Mouse (Mus musculus) c-Kit-negative CD71-positive TER-119-positive erythroid progenitor cells, embryonic 14.5 days (primary cell): ENCODE results near the gene Pold2.

Experiments
- DNase-seq: peaks from one replicate; pipeline ENCODE4 v3.0.0-alpha.2; 2013; ENCODE audit warnings: low read depth, low spot score

Pold2 gene

DNA sequence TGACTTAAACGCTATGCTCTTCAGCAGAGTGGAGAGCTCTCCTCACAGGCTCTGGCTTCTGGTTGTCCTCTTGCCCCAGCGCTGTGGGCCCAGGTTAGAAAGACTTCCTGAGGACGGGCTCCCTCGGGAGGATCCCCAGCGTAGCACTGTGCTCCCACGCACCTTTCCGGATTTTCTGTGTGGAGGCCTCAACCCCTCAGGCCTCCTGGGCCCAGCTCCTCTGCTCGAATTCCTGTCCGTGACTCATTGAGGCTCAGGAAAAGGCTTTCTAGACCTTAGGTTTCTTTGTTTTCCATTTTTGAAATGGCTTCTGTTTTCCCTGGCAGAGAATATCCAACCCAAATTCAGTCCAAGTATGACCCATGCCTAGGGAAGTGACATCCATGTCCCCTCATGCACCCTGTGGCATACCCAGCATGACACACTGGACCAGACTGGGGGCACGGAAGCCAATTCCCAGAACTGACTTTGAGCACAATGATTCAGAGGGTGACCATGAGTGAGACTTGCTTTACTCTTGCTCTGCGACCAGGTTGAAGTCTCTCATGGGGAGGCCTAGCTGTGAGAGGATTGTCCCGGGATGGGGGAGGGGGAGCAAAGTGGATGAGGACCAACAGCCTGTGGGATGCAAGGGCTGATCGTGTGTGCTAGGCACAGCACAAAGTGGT, 18.1 kb downstream of the Pold2 start:
- no peak for DNase-seq

DNA sequence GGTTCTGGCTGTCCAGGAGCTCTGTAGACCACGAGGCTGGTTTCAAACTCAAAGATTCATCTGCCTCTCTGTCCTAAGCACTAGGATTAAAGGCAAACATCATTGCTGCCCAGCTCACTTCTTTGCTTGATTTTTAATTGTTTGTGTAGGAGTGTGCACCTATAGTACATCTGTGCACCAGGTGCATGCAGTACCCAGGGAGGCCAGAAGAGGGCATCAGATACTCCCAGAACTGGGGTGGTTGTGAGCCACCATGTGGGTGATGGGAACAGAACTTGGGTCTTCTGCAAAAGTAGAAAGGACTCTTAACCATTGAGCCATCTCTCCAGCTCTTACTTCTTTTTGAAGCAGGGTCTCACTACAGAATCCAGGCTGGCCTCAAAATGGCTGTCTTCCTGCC, 19.4 kb downstream of the Pold2 start:
- no peak for DNase-seq

DNA sequence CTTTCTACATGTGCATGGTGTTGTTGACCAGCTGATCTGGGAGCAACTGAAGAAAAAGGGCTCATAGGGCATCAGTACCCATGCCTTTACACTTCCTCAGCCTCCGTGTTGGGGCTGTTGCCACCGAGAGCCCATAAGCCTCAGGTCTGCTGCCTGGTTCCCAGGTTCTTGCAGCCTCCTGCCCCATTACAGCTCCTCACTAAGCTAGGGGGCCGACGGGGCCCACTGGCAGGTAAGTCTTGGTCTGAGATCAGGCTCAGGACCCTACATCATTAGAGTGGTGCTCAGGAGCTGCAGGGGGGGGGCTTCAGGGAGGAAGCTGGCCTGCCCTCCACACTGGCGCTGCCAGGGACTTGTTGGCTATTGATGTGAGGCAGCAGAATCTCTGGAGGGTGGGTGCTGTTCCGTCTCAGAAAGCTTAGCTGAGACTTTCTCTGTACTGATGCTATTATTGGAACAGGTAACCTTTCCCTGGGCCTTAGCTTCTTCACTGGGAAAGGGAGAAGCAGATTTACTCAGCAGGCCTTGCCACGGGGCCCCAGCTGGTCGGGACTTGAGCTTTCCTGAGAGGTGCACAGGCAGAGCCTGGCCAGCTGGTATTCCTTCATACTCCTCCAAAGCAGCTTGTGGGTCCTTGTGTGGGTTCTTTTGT, 21.5 kb downstream of the Pold2 start:
- DNase-seq, result no peak

DNA sequence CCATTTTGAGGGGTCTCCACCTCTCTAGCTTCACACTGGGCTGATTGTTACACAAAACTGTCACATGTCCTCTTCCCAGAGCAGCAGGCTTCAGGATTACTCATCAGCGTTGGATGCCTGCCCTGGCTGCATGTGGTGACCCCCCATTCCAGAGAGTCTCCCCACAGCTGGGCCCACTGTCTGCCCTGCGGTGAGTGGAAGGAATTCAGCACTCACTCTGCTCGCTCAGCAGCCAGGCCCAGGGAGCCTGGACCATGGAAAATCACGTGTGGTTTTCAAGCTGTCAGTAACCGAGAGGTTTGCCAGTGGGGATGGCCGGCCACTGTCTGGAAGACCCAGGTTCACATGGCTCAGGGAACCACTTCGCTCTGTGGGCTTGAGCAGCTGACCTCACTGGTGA, 22.2 kb downstream of the Pold2 start:
- no peak for DNase-seq

DNA sequence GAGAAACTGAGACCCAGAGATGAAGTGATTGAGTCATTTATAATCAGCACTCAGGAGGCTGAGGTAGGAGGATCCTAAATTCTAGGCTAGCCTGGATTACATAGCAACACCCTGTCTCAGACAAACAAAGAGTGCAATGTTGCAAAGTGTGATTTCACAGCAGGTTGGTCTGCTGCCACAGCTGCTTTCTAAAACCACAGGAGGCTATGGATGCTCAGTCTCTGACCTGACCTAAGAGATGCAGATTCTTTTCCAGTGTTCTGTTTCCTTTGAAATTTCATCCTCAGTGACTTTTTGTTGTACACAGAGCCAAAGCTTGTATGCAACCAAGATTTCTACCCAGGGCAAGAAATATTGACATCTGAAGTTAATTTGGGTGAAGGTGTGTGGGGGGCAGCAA, 22.6 kb downstream of the Pold2 start:
- no peak for DNase-seq

DNA sequence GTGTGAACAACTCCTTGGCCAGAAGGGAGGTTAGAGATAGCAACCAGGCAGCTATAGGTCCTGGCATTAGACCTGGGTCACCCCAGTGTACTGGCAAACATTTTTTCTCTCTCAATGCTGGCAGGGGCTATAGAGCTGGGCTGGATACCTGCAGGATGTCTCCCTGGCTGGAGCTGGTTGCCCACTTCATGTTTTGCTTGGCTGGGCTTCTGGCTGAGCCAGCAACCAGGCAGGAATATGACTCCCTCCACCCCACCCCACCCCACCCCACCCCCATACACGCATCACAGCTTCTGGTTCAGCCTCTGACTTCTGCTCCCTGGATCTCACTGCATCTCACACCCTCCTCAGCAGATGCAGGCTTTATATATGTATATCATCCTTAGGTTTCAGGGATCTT, 25.8 kb downstream of the Pold2 start:
- no peak for DNase-seq

DNA sequence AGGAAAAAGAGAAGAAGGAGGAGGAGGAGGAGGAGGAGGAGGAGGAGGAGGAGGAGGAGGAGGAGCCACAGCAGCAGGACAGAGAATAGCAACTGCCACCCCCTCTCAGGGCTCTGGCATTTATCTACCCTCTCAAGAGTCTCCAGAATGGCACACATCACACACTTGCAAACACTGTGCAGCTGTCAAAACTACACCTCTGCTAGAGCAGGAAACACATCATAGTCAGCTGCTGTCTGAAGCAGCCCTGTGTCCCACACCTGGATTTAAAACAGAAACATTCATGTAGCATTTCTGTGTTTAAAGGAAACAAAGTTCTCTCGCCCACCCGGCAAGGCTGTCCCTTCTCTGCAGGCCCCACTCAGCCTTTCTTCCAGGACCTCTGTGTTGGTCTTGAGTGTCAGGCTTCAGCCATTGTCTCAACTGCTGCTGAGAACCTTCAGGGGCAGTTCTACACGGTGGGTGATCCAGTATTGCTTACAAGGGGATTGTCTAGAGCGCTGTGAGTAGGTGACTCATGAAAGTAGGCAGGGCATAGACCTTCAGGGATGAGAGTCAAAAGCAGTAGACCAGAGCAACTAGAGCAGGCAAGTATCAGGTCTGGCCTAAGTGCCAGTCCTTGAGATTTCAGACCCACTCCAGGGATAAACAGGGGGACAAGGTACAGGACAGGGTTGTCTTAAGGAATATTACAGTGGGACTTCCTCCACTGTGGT, 26.9 kb downstream of the Pold2 start:
- no peak for DNase-seq

DNA sequence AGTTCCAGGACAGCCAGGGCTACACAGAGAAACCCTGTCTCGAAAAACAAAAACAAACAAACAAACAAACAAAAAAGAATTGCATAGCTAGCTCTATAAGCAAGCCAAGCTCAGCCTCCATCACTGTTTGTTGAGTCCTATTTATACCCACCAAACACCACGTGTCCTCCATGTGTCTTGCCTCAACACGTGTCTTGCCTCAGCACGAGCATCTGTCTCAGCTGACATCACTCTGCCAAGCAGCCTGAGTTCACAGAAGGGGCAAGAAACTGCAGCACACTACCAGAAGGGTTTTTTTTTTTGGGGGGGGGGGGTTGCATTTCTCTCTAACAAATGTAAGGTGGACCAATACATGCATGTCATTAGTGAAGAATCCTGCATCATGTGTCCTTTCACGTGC, 27.6 kb downstream of the Pold2 start:
- no peak for DNase-seq

DNA sequence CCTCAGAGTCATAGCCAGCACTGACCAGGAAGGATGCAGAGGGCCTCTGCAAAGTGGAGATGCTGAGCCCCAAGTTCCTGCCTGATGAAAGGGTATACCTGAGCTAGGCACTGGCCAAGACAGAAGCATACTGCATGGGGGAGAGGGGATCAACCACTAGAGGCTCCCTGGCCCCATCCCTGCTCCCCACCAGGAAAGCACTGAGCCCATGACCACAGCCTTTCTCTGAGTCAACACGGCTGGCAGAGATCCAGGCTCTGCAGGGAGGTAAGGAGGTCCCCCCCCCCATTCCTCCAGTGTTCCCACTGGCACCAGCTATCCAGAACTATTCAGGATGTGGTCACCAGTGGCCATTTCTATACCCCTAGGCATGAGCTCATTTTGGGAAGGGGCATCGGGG, 28.8 kb downstream of the Pold2 start:
- no peak for DNase-seq

DNA sequence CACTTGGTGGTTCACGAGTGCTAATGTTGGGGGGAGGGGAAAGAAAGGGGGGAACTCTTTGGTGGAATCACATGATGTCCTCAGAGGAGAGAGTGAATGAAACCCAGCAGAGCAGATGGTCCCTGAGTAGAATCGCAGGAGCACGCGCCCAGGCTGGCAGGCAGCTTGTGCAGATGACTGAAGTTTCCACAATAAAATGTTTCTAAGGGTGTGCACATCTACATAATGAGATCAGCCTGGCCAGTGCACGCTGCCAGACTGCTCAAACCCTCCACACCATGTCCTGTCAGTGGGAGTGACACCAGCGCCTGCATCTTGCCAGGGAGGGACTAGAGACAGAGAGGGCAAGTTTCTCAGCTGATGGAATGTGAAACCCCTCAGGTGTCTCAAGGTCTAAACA, 29.4 kb downstream of the Pold2 start:
- no peak for DNase-seq

DNA sequence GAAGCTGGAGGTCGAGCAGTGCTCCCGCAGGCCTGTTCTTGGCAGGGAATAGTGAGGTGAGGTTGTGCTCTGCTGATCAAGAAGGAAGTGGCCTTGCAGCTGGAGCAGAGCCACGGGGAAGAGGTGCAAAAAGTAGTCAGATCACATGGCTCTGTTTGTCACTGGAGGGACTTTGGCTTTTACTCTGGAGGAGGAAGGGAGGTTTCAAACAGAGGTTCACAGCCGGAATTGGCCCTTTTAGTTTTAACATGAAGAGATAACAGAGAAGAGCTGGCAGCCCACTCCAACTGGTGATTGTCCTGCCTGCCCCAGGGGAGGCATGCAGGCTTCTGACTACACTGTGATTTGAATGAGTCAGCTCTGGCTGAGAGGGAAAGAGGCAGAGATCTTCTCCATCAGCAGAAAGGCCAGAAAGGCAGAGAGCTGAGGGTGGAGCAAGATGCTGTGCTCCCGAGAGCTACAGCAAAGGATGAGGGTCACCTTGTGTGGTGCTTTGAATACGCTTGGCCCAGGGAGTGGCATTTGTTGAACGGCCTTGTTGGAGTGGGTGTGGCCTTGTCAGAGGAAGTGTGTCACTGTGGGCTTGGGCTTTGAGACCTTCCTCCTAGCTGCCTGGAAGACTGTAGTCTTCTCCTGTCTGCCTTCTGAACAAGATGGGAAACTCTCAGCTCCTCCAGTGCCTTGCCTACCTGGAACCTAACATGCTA, 31.3 kb downstream of the Pold2 start:
- DNase-seq, result no peak

DNA sequence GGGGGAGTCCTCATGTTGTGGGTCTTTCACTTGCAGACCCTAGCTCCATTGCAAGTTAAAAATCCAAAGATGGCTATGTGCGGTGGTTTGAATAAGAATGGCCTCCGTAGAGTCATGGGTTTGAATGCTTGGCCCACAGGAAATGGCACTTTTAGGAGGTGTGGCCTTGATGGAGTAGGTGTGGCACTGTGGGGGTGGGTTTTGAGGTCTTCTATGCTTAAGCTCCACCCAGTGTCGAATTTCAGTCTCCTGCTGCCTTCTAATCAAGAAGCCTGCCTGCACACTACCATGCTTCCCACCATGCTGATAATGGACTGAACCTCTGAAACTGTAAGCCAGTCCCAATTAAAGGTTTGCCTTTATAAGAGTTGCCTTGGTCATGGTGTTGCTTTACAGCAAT, 35.0 kb downstream of the Pold2 start:
- no peak for DNase-seq

DNA sequence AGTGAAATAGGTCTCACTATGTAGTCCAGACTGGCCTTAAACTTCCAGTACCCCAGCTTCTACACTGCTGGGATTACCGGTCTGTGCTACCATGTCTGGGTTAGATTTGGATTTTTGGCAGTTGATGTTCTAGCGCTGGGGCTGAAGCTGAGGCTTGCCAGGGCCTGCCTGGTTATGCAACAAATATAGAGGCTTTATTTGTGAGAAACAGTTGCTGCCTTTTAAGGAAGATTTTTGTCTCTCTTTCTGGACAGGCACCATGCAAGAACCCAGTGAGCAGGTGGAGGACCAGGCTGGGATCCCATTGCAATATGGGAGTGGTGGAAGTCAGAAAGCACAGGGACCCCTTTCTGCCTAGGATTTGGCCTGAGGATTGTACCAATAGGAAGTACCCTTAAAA, 36.3 kb downstream of the Pold2 start:
- DNase-seq, result no peak

DNA sequence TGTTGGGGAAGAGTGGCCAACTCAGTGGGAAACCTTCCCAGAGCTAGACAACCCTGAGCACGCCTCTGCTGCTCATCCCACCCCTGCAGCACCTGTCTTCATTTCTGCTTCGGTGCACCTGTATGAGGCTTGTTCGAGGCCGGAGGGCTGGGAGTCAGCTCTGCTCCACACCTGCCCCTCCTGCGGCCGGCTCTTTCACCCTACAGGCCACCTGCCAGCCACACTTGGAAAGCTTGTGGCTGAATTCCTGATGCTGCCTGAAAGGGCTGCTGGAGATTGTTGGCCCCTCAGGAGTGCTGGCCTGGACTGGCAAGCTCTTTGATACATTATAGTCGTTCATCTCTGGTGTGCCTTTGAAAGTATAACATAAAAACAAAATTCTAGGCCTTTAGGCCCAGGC, 37.7 kb downstream of the Pold2 start:
- DNase-seq, result no peak

DNA sequence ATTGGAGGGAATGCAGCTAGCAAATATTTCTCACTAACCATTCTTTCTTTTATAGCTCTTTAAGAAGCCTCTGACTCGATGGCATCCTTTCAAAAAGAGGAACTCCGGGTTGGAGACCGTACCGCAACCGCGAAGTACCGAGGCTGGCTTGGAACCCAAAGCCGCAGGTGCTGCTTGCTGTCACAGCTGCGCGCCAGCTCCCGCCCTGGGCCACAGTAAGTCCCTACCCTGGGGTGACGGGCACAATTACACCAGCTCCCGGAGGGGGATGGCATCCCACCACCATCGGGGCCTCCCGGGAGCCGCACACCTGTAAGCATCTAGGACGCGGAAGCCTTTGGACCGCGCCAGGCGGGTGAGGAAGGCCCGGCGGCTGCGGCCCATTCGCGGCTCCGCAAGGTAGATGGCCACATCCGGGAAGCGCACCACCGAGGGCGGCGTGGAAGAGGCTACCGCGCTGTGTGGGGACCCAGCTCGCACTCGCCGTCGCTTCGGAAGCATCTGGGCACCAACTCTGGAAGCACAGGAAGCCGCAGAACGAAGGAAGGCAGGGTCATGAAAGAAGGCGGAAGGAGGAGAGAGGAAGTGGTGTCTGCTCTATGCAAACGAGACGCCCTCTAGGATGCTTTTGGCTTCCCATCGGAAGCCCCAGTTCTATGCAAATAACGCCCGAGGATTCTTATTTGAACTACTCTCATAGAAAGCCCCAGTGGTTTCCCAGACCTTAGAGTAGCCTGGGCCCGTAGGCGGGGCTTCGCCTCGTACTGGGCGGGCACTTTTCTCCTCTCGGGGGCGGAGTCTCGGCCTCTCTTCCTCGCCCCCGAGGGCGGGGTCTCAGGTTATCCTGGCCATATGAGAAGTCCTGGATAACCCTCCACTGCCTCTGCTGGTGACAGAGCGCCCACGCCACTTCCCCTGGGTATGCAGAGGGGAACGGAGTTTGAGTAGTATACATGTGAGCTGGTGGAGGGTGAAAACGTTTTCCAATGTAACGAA, 40.5 kb downstream of the Pold2 start, which contains the start of gene Polm:
Gene Polm (minus strand): TSS at position 766 of the 996 bp plus-strand sequence.
- peak; percentile 77 for DNase-seq

DNA sequence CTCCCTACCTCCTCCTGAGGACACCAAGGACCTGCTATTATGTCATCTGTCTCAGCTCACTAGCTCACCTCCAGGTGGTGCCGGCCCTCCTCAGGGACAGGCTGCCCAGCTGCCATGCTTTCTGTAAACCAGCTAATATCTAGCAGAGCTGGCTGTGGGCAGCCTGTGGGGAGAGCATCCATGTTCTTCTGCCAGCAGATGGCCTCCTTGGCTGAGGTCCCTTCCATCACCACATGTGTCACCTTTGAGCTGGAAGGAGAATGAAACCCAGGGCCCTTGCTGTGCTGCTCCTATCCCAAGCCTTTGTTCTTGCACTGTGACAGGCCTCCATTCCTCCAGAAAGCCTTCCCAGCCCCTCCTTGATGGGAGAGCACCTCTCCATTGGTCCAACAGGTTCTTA, 42.0 kb downstream of the Pold2 start:
- no peak for DNase-seq

DNA sequence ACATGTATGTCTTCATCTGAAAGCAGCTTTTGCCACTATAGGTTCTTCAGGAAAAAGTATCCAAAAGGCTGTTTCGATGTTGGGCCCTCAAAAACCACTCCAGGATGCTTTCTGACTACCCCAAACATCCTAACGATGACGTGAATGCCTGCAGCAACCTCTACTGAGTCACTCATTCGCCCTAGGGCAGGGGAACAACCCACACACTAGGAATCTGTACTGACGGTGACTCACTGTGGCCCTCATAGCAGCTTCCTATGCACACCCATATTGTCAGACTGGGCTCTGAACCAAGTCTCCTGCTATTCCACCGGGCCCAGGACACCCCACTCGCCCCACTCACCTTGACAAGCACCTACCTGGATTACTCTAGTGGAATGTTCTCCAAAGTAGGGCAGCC, 43.0 kb downstream of the Pold2 start:
- DNase-seq, result no peak

DNA sequence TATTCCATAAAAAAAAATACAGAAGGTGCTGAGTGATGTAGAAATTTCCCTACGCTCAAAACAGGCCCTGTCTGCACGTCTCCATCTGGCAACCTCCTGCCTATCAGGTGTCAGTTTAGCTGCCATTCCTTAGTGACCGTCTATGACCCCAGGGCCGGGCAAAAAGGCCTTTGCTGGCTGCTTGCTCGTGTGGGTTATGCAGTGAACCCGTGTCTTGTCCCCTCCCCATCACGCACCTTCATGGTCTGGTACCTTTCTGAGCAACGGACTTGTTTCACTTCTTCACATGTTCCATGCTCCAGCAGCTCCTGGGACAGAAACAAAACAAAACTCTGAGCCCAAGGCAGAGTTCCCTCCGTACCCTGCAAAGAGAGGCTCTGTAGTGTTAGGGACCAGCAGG, 43.6 kb downstream of the Pold2 start:
- DNase-seq, result no peak

DNA sequence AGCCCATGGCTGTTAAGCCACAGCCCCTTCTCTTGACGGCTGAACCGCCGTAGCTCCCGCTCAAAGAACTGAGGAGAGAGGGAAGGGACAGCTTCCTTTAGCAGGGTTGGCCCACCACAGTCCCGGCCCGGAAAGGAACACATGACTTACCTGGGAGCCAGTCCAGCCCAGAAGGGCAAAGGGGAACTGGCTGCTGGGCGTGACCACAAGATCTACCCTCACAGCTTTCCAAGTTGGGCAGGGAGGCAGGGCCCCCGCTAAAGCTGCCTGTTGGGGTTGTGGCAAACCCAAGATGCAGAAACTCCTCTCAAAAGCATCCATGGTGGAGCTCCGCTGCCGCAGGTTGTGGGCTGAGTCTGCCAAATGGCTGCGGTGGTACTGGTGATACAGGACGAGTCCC, 48.8 kb downstream of the Pold2 start:
- DNase-seq, result no peak

DNA sequence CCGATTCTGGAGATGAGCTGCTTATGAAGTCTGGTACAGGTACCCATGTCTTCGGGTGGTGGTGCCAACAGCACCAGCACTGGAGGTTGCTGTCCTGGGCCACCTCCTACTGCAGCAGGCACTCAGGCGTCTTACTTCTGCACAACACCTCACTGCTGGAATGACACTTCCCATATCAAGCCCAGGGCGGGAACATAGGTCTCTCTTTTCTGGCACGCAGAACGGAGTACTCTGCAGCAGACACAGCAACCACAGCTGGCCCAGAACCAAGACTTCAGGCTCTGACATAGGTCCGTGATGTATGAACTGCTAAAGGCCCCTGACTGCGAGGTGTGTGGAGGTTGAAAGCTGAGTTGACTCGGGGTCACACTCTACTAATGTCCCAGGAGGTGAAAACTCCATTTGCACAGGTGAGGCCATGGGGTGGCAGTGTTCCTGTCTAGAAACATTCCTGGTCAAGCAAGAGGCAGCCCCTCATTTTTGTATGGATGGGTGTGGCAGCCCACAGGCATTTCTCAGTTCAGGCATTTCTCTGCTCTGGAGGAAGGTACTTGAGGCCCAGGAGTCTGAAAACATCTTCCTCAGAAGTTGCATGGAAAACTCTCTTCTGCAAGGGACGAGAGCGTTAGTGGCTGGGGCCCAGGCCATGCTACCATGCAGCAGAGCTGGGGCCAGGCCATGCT, 49.4 kb downstream of the Pold2 start:
- no peak for DNase-seq

DNA sequence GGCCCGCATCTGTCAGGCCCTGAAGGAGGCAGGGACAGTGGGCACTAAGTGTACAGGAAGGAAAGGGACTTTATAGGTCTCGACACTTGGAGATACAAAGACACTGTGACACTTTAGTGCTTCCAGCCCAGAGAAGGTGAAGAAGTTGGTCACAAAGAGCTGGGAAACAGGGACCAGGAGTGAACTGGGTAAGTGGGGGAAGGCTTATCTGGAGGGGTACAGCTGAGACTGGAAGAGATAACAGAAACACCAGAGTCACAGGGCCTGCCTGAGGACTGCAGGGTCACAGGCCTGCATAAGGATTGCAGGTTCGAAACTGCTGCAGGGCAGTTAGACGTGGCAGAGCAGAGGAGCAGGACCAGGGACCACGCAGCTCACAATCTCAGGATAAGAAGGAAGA, 50.2 kb downstream of the Pold2 start:
- DNase-seq, result no peak
